Mouse (Mus musculus): ENCODE data around the gene Gdf10. TPM values are rescaled to one million over a fixed set of nuclear protein-coding genes. Genes with fewer than 3 reads are reported as not detected.

Gdf10 gene
- polyA plus RNA-seq, 2 experiments = 3.7 to 4.9 TPM

- DNase-seq (ENCODE audit: low read depth in 3 of 3, low spot score in 3 of 3) (no peak), ATAC-seq (ENCODE audit: insufficient read depth) (no peak)
- H3K36me3 ChIP-seq (replicated peaks; ENCODE audit: control insufficient read depth, insufficient read depth, low read depth) = no peaks in the 10 kb centered on the region
- H3K27me3 ChIP-seq (ENCODE audit: control insufficient read depth, insufficient read depth, low read length) = no peaks in the 10 kb centered on the region
- no peak for TF ChIP-seq CTCF (IDR thresholded peaks at IDR 0.05; ENCODE audit: low read depth)
- TF ChIP-seq EP300 (IDR thresholded peaks at IDR 0.05; ENCODE audit: low read depth) = no peak
- 41% methylated on average over 9 of the region's 9 CpGs for WGBS (ENCODE audit: insufficient replicate concordance)
- H3K4me3 ChIP-seq (ENCODE audit: insufficient read depth in 1 of 2, low read depth in 2 of 2, low read length in 2 of 2) = no peak overlapping the region
- H3K4me1 ChIP-seq (replicated peaks; ENCODE audit: control insufficient read depth in 2 of 2, insufficient read depth in 2 of 2, low read length in 1 of 2) = 0 out of 4 replicates have a peak, but pooled peaks cover 0 to 4% of the 10 kb centered on the region in 2 experiments
- H3K9me3 ChIP-seq (ENCODE audit: control insufficient read depth, low read length) = no peaks in the 10 kb centered on the region
- no peak overlapping the region for H3K4me2 ChIP-seq (ENCODE audit: low read depth)
- no peak overlapping the region for H3K27ac ChIP-seq
- H3K9ac ChIP-seq (replicated peaks) = no peak overlapping the region
Measured at GRCm38 (mm10) chr14:33896628-33897300, 26.6 kb upstream of the Gdf10 start.

GRCm38 (mm10) chr14:33902783-33903182 is 20.6 kb upstream of the Gdf10 start:
- no peaks in the 10 kb centered on the region for H3K36me3 ChIP-seq (replicated peaks; ENCODE audit: control insufficient read depth, insufficient read depth, low read depth)

GRCm38 (mm10) chr14:33903199-33903598 is 20.2 kb upstream of the Gdf10 start:
- no peak overlapping the region for H3K9ac ChIP-seq (replicated peaks)
- whole genome bisulfite sequencing (ENCODE audit: insufficient replicate concordance) = 34% methylated on average over 1 of the region's 1 CpGs
- no peaks in the 10 kb centered on the region for H3K27me3 ChIP-seq (ENCODE audit: control insufficient read depth, insufficient read depth, low read length)
- no peak overlapping the region for H3K4me2 ChIP-seq (ENCODE audit: low read depth)
- H3K4me3 ChIP-seq (ENCODE audit: insufficient read depth in 1 of 2, low read depth in 2 of 2, low read length in 2 of 2) = no peak overlapping the region
- TF ChIP-seq EP300 (IDR thresholded peaks at IDR 0.05; ENCODE audit: low read depth) (no peak), CTCF (IDR thresholded peaks at IDR 0.05; ENCODE audit: low read depth) (no peak)
- H3K9me3 ChIP-seq (ENCODE audit: control insufficient read depth, low read length) = no peaks in the 10 kb centered on the region
- H3K4me1 ChIP-seq (replicated peaks; ENCODE audit: control insufficient read depth in 2 of 2, insufficient read depth in 2 of 2, low read length in 1 of 2) = no peaks in the 10 kb centered on the region
- H3K36me3 ChIP-seq (replicated peaks; ENCODE audit: control insufficient read depth, insufficient read depth, low read depth) = no peaks in the 10 kb centered on the region
- H3K27ac ChIP-seq = no peak overlapping the region
- no peak for DNase-seq (ENCODE audit: low read depth in 3 of 3, low spot score in 3 of 3)
- no peak for ATAC-seq (ENCODE audit: insufficient read depth)

More at GRCm38 (mm10) chr14:33902783-33903182, 20.6 kb upstream of the Gdf10 start:
- Histone ChIP-seq H3K4me3 (ENCODE audit: insufficient read depth in 1 of 2, low read depth in 2 of 2, low read length in 2 of 2) (no peak overlapping the region), H3K27ac (no peak overlapping the region), H3K27me3 (ENCODE audit: control insufficient read depth, insufficient read depth, low read length) (no peaks in the 10 kb centered on the region), H3K4me1 (replicated peaks; ENCODE audit: control insufficient read depth in 2 of 2, insufficient read depth in 2 of 2, low read length in 1 of 2) (no peaks in the 10 kb centered on the region), H3K9ac (replicated peaks) (no peak overlapping the region), H3K9me3 (ENCODE audit: control insufficient read depth, low read length) (no peaks in the 10 kb centered on the region), H3K4me2 (ENCODE audit: low read depth) (no peak overlapping the region)
- ATAC-seq (ENCODE audit: insufficient read depth) = no peak
- no peak for DNase-seq (ENCODE audit: low read depth in 3 of 3, low spot score in 3 of 3)
- TF ChIP-seq CTCF (IDR thresholded peaks at IDR 0.05; ENCODE audit: low read depth) (no peak), EP300 (IDR thresholded peaks at IDR 0.05; ENCODE audit: low read depth) (no peak)
- 66% methylated on average over 4 of the region's 4 CpGs for WGBS (ENCODE audit: insufficient replicate concordance)

- DNase-seq (ENCODE audit: low read depth in 3 of 3, low spot score in 3 of 3) (no peak), ATAC-seq (ENCODE audit: insufficient read depth) (no peak)
- H3K4me3 ChIP-seq (ENCODE audit: insufficient read depth in 1 of 2, low read depth in 2 of 2, low read length in 2 of 2) = no peak overlapping the region
- no peak overlapping the region for H3K9ac ChIP-seq (replicated peaks)
- no peaks in the 10 kb centered on the region for H3K9me3 ChIP-seq (ENCODE audit: control insufficient read depth, low read length)
- no peak for TF ChIP-seq CTCF (IDR thresholded peaks at IDR 0.05; ENCODE audit: low read depth)
- TF ChIP-seq EP300 (IDR thresholded peaks at IDR 0.05; ENCODE audit: low read depth) = no peak
- no peaks in the 10 kb centered on the region for H3K36me3 ChIP-seq (replicated peaks; ENCODE audit: control insufficient read depth, insufficient read depth, low read depth)
- H3K27me3 ChIP-seq (ENCODE audit: control insufficient read depth, insufficient read depth, low read length) = no peaks in the 10 kb centered on the region
- H3K27ac ChIP-seq = no peak overlapping the region
- H3K4me1 ChIP-seq (replicated peaks; ENCODE audit: control insufficient read depth in 2 of 2, insufficient read depth in 2 of 2, low read length in 1 of 2) = no peaks in the 10 kb centered on the region
- no peak overlapping the region for H3K4me2 ChIP-seq (ENCODE audit: low read depth)
Measured at GRCm38 (mm10) chr14:33904851-33905250, 18.5 kb upstream of the Gdf10 start.

- WGBS (ENCODE audit: insufficient replicate concordance) = 20% methylated on average over 3 of the region's 3 CpGs
- ATAC-seq (ENCODE audit: insufficient read depth) (no peak), DNase-seq (ENCODE audit: low read depth in 3 of 3, low spot score in 3 of 3) (no peak)
- Histone ChIP-seq H3K9ac (replicated peaks) (no peak overlapping the region), H3K9me3 (ENCODE audit: control insufficient read depth, low read length) (no peaks in the 10 kb centered on the region), H3K27ac (no peak overlapping the region), H3K36me3 (replicated peaks; ENCODE audit: control insufficient read depth, insufficient read depth, low read depth) (no peaks in the 10 kb centered on the region), H3K4me1 (replicated peaks; ENCODE audit: control insufficient read depth in 2 of 2, insufficient read depth in 2 of 2, low read length in 1 of 2) (no peaks in the 10 kb centered on the region), H3K27me3 (ENCODE audit: control insufficient read depth, insufficient read depth, low read length) (no peaks in the 10 kb centered on the region), H3K4me3 (ENCODE audit: insufficient read depth in 1 of 2, low read depth in 2 of 2, low read length in 2 of 2) (no peak overlapping the region), H3K4me2 (ENCODE audit: low read depth) (no peak overlapping the region)
- no peak for TF ChIP-seq EP300 (IDR thresholded peaks at IDR 0.05; ENCODE audit: low read depth)
- peak; percentile 42 for TF ChIP-seq CTCF (IDR thresholded peaks at IDR 0.05; ENCODE audit: low read depth)
Measured at GRCm38 (mm10) chr14:33913727-33914126, 9.7 kb upstream of the Gdf10 start.

Measured in liver, embryonic 14.5 days (tissue).